Mouse (Mus musculus) retina, embryonic 14.5 days (tissue): ENCODE results near the gene Zfp712.

Experiments
- DNase-seq: peaks from one replicate; pipeline ENCODE4 v3.0.0-alpha.2; 2015; ENCODE audit warnings: low spot score

The Zfp712 gene

GRCm38 (mm10) chr13:67060786-67061358 lies at the start of gene Zfp712:
TSS of gene Zfp712 (minus strand) at chr13:67061170.
- DNase-seq: peak; percentile 92

GRCm38 (mm10) chr13:67108821-67109206 lies 47.8 kb upstream of the Zfp712 start:
- DNase-seq: no peak

- DNase-seq: peak; percentile 98
These were observed 47.3 kb upstream of the Zfp712 start, which contains the start of gene Gm28557 for GRCm38 (mm10) chr13:67108194-67108820. TSS of gene Gm28557 (minus strand) at chr13:67108604.

- no peak for DNase-seq
These were observed 46.7 kb upstream of the Zfp712 start for GRCm38 (mm10) chr13:67107681-67108080.

- DNase-seq: no peak
These were observed 36.9 kb upstream of the Zfp712 start, which contains the start of gene Zfp708 for GRCm38 (mm10) chr13:67097876-67098275. TSS of gene Zfp708 (minus strand) at chr13:67097976.

- DNase-seq: no peak
These were observed 29.2 kb upstream of the Zfp712 start for GRCm38 (mm10) chr13:67090154-67090553.

- DNase-seq: no peak
These were observed 21.0 kb upstream of the Zfp712 start for GRCm38 (mm10) chr13:67081946-67082345.

GRCm38 (mm10) chr13:67081142-67081713 lies 20.3 kb upstream of the Zfp712 start:
- DNase-seq: peak; percentile 72

GRCm38 (mm10) chr13:67077244-67077643 lies 16.3 kb upstream of the Zfp712 start:
- no peak for DNase-seq

GRCm38 (mm10) chr13:67072786-67073185 lies 11.8 kb upstream of the Zfp712 start:
- DNase-seq: no peak

GRCm38 (mm10) chr13:67065386-67065785 lies 4.4 kb upstream of the Zfp712 start:
- DNase-seq: no peak

- DNase-seq: no peak
These were observed 1.5 kb upstream of the Zfp712 start for GRCm38 (mm10) chr13:67062427-67062826.

GRCm38 (mm10) chr13:67060161-67060785 lies 697 bp downstream of the Zfp712 start:
- DNase-seq: peak; percentile 21
